8 mouse cellular contexts compared by ENCODE assay signal in the genomic region with DNA sequence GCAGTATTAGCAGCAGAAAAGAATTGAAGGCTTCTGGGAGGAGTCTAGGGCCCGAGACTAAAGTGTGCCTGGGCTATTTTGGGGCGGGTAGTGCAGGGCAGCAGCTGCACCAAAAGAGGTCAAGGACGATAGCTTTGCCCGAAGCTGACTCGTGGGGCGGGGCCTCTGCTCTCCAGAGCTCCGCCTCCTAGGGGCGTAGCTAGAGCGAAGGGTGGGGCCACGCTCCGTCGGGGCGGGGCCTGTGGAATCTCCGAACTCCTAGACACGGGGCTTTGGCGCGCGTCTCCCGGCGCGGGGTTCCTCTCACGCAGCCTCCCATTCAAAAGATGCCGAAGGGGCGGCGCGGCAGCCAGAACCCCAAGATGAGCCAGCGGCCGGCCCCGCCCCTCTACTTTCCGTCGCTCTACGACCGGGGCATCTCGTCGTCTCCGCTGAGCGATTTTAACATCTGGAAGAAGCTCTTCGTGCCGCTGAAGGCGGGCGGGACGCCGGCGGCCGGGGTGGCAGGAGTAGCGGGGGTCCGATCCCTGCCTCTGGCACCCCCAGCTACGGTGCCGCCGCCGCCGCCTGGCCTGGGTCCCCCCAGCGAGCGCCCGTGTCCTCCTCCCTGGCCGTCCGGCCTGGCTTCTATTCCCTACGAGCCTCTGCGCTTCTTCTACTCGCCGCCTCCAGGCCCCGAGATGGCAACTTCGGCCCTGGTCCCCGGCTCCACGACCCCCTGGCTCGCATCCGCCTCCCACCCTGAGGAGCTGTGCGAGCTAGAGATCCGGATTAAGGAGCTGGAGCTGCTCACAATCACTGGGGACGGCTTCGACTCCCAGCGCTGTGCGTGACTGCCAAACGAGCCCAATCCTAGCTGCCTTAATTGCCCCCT. TPM values are rescaled to one million over a fixed set of nuclear protein-coding genes. Genes with fewer than 3 reads are reported as not detected.
A peak's percentile ranks its signal among the peaks of the same experiment; 100 is the strongest.
DNase-seq lines count a peak whose midpoint lies in the region; ATAC-seq and TF ChIP-seq lines count a peak whose summit lies in the region.

Gene A930018P22Rik, plus strand, starts transcription at position 265 of the 874 bp plus-strand sequence.

- H3K27me3 ChIP-seq in hindbrain, postnatal 0 days (ENCODE audit: insufficient read depth, low read length): no peaks in the 10 kb centered on the region

- peak; percentile 95 for DNase-seq in gastrocnemius, adult 2 months
- DNase-seq in hindbrain, postnatal 0 days (ENCODE audit: low spot score): peak; percentile 94
- DNase-seq in left cerebral cortex, adult 18-20 months (ENCODE audit: low spot score in 2 of 2): peak; percentile 85 to 88
- DNase-seq in lung, postnatal 4 days: peak; percentile 93
- peak; percentile 95 for DNase-seq in retina, postnatal 1 day
- DNase-seq in thymus, postnatal 4 days: peak; percentile 90

- H3K4me2 ChIP-seq in hindbrain, postnatal 0 days (ENCODE audit: low read depth, low read length): peak within 1 kb of the TSS; percentile 89

- peak within 1 kb of the TSS; percentile 93 for H3K27ac ChIP-seq in gastrocnemius, adult 2 months
- peak within 1 kb of the TSS; percentile 56; the same call in 1 of the 2 replicates for H3K27ac ChIP-seq in hindbrain, postnatal 0 days

- under 1% methylated on average over 67 of the region's 74 CpGs for WGBS in hindbrain, postnatal 0 days

- no peaks in the 10 kb centered on the region for H3K36me3 ChIP-seq in hindbrain, postnatal 0 days (ENCODE audit: insufficient read depth, low read length)

- no peaks in the 10 kb centered on the region for H3K4me1 ChIP-seq in hindbrain, postnatal 0 days (ENCODE audit: insufficient read depth, low read length)

- TF ChIP-seq CTCF in gastrocnemius, adult 2 months (IDR thresholded peaks at IDR 0.05): no peak
- TF ChIP-seq CTCF in hindbrain, postnatal 0 days (IDR thresholded peaks at IDR 0.05; ENCODE audit: low read depth): peak; percentile 17; the same call in 1 of the 2 replicates

- peak within 1 kb of the TSS; percentile 61 for H3K9ac ChIP-seq in hindbrain, postnatal 0 days (replicated peaks; ENCODE audit: low read length)

- intact Hi-C loops in gastrocnemius, adult 2 months (cut with DNase I): loop anchor here (2.0 to 5.0 kb wide), 2 partner anchors 88 to 470 kb away; partner anchors contain the start of gene Cstf3

- H3K9me3 ChIP-seq in hindbrain, postnatal 0 days (ENCODE audit: low read length): no peaks in the 10 kb centered on the region

- peak; percentile 87 for ATAC-seq in activated CD4-positive, CD25-positive, alpha-beta regulatory T cell, adult 4 months
- peak; percentile 87 for ATAC-seq in common myeloid progenitor, adult 5-6 weeks (replicated peaks; ENCODE audit: low read depth, poor library complexity, severe bottlenecking)
- peak; percentile 96 for ATAC-seq in hindbrain, postnatal 0 days

- H3K4me3 ChIP-seq in gastrocnemius, adult 2 months: peak within 1 kb of the TSS; percentile 83
- peak within 1 kb of the TSS; percentile 82 for H3K4me3 ChIP-seq in hindbrain, postnatal 0 days (ENCODE audit: low read length)

RNA-seq across cellular contexts. Expression of gene A930018P22Rik, which starts in this region (rescaled TPM):
- not detected for polyA plus RNA-seq in activated CD4-positive, CD25-positive, alpha-beta regulatory T cell, adult 4 months (2017; shearing (Covaris generic))
- not detected in 2 replicates for total RNA-seq in common myeloid progenitor, adult 5-6 weeks (2017)
- under 1 TPM; 0.39 to 0.61 TPM for total RNA-seq in gastrocnemius, adult 2 months (2021)
- 0.31 and 2.2 TPM in 2 replicates for total RNA-seq in hindbrain, postnatal 0 days (2014; rRNA removed)
- polyA plus RNA-seq in hindbrain, postnatal 0 days (2015; fragmentation: Nextera tagmentation; extraction: Ambion mirVana): 0.23 TPM in 1 of 2 replicates, not detected in the other
- total RNA-seq in left cerebral cortex, adult 18-20 months (2021): not detected

Comparison
In these comparisons a context has a peak if more than half of its experiments do, and no peak if none do; other contexts are left out.
1. Peak in every context shown above with its lines: DNase-seq, ATAC-seq, H3K4me3 ChIP-seq and H3K27ac ChIP-seq.
2. Peak in ATAC-seq in activated CD4-positive, CD25-positive, alpha-beta regulatory T cell, adult 4 months; RNA of the gene not detected or under 1 TPM.
3. Peak in ATAC-seq in common myeloid progenitor, adult 5-6 weeks; RNA of the gene not detected or under 1 TPM.
4. Peak in DNase-seq, H3K4me3 ChIP-seq and H3K27ac ChIP-seq in gastrocnemius, adult 2 months; RNA of the gene not detected or under 1 TPM.
5. Peak in DNase-seq in left cerebral cortex, adult 18-20 months; RNA of the gene not detected or under 1 TPM.